Mouse (Mus musculus): ENCODE measurements at regions not wholly inside any gene's neighbourhood (a gene's known extent, or its start where the extent isn't known, plus 50 kb on each side); places are given as distances from the start of the nearest gene placed in this dataset.

DNA sequence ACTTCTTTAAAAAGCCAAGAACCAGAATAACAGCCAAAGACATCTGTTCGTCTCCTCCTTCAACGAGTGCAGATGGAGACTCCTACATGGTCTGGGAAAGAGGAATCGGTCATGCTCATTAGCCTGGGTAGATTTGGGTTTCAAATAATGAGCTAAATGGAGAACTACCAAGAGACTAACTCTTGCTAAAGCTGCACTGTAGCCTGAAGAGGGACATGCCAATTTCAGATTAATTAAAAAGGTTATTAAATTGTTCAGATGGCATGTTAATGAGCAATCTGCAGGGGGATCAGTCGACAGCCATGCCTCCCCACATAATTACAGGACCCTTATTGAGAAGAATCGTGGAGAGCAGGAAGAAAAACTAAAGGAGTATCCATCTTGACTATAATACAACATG, 386.1 kb downstream of the Nedd1 start:
- no peak for DNase-seq (ENCODE audit: low spot score in 2 of 2)

- no peak for DNase-seq (ENCODE audit: low spot score in 2 of 2)
Measured at GRCm38 (mm10) chr10:92335141-92335540, 387.1 kb downstream of the Nedd1 start.

DNA sequence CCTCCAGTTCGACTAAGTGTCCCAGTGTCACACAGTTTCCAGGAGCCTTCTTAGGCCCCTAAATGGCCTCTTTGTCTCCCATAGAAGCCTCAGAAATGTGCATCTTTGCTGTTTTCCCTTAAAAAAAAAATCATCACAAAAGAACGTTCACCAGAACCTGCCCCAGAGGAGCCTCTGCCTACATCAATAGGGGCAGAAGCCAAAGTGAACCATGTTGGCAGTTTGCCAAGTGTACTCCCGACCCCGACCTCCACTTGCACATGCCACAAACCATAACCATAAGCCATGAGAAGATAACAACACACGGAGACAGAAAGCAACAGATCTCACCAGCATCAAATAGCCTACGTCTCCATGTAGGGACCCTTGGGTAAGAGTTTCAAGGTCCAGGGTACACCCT, 388.4 kb downstream of the Nedd1 start:
- DNase-seq (ENCODE audit: low spot score in 2 of 2) = no peak

GRCm38 (mm10) chr10:92333042-92333774, 389.0 kb downstream of the Nedd1 start:
- peak in 1 of 2 experiments; percentile 13 for DNase-seq (ENCODE audit: low spot score in 2 of 2)

GRCm38 (mm10) chr10:92330150-92330549, 392.1 kb downstream of the Nedd1 start:
- no peak for DNase-seq (ENCODE audit: low spot score in 2 of 2)

GRCm38 (mm10) chr10:92329661-92330060, 392.6 kb downstream of the Nedd1 start:
- DNase-seq (ENCODE audit: low spot score in 2 of 2) = no peak

- DNase-seq (ENCODE audit: low spot score in 2 of 2) = no peak
Measured at GRCm38 (mm10) chr10:92325284-92325989, 396.8 kb downstream of the Nedd1 start.

DNA sequence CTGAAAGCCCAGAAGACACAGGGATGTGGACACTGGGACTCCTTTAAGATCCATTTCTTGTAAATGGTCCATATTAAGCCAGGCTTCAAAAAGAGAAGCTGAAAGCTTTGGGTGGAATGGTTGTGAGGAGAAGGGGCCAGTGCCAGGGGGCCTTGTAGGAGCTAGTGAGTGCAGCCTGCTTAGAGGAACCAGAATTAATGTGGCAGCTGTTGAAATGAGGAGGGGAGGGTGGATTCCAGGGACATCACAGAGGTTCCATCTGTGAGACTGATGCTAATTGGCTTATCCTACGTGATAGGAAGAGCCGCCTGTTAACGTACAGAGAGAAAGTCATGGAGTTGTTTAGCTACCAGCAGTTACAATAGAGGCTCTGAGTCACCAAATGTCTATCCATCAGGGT, 407.6 kb downstream of the Nedd1 start:
- no peak for DNase-seq (ENCODE audit: low spot score in 2 of 2)

DNA sequence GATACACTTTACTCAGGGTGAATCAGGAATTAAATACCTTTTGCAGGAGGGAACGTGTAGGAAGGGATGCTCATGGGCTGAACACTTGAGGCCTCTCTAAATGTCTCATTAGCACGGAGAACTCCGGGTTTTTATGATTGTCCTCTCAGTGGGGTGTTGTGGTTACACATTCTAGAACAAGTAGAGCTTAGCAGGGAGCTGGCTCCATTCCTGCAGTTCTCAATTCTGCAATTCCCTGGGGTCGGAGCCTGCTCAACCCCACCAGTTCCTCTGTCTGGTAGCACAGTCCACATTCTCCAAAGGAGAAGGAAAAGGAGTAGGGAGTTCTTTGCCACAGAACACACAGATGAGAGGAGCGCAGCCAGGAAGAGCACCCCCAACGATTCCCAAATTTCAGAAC, 409.9 kb downstream of the Nedd1 start:
- DNase-seq (ENCODE audit: low spot score in 2 of 2) = no peak

DNA sequence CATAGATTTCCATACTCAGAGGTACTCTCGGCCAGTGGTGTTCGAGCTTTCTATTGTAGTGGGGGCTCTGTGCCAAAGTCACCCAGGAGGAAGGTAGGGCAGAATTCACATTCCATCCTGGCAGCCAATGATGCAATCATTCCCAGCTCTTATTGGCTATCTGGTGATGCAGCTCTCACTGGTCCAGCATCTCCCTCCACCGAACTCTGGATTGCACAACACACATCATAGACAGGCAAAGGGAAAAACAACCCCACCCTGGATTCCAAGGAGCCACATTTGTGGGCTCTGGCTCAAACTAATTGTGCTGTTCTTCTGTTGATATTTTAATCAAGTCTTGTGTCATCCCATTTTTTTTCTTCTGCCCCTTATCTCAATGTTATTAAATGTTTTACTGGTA, 413.6 kb downstream of the Nedd1 start:
- DNase-seq (ENCODE audit: low spot score in 2 of 2) = no peak

DNA sequence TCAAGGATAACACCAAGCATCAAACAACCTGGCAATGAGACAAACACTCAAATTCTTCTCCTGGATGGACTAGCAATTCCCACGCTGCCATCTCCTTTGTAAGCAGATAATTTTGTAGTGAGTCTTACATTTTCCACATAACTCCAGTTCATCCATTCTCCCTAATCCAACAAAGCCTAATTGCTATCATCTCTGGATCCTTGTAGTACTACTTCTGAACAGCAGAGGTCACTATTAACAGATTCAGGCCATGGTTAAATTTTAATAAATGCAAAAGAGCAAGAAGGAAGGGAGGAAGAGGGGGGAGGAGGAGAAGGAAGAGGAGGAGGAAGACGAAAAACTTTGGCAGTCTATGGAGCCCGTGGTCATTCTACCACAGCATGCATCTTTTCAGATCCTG, 414.4 kb downstream of the Nedd1 start:
- peak in 1 of 2 experiments; percentile 12 for DNase-seq (ENCODE audit: low spot score in 2 of 2)

GRCm38 (mm10) chr10:92298693-92299092, 423.5 kb downstream of the Nedd1 start:
- no peak for DNase-seq (ENCODE audit: low spot score in 2 of 2)

DNA sequence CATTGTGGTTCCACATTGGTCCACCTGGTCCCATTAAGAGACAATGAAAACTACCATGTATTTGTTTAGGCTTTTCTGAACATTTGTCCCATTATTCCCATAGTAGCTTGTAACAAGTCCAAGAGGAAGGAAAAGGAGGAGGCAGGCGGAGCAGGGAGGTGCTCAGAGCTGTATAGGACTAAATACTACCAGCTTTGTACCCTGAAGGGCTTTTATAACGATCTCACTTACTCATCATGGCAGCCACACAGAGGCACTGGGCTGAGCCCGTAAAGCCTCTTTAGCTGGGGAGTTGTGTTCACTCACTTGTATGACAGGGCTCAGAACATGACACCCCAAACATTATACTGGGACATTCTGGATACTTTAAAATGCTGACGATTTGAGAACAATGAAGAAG, 425.4 kb downstream of the Nedd1 start:
- DNase-seq (ENCODE audit: low spot score in 2 of 2) = no peak

GRCm38 (mm10) chr10:92296303-92296702, 425.9 kb downstream of the Nedd1 start:
- DNase-seq (ENCODE audit: low spot score in 2 of 2) = no peak

DNA sequence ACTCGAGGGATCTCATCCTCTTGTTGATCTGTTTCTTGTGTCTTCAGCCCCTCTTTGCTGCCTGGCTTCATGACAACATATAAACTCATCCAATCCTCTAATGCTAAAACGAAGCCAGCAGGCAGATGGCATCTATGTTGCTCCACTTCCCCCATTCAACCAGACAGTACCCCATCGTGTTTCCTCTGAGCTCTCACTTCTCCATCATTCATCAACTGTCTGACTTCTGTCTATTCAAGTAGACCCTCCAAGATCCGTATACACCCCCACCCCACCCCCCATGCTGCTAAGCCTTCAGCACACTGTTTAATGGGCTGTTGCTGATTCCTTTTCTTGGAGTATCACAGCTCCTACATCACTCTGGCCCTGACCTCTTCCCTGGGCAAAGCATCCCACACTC, 429.0 kb downstream of the Nedd1 start:
- no peak for DNase-seq (ENCODE audit: low spot score in 2 of 2)

DNA sequence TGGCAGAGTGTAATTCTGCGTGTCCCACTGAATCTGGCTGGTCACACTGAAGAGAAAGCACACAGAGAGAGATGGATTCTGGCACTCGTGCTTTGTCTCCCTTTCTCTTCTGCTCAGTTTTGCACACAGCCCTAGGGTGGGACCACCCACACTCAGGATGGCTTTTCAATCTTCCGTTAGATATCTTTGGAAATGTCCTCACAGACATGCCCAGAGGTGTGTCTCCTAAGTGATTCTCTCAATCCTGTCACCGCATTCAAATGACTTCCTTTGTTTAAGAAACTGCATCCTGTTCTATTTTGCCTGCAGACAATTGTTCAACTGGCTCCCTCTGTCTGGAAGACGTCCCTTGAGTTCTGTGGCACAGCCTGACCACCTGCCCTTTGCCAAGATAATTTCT, 433.0 kb downstream of the Nedd1 start:
- no peak for DNase-seq (ENCODE audit: low spot score in 2 of 2)

- no peak for DNase-seq (ENCODE audit: low spot score in 2 of 2)
Measured at GRCm38 (mm10) chr10:92284231-92284630, 438.0 kb downstream of the Nedd1 start.

DNA sequence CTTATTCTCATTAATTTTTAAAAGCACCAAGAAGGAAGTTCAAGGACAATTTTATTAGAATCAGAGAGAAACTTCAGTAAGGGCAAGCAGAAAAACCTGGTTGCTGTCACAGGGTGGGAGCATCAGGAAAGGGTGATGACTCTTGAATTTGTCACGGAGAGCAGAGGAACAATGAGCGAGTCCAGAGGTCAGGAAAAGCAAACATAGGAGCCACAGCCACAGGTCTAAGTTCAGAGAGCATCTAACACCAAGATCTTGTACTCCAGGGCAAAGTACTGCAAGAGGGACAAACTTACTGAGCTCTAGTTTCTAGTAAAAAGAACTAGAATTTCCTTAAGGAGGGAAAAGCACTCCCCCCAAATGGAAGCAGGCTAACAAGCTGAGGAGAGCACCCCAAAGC, 444.2 kb downstream of the Nedd1 start:
- no peak for DNase-seq (ENCODE audit: low spot score in 2 of 2)

- DNase-seq (ENCODE audit: low spot score in 2 of 2) = no peak
Measured at GRCm38 (mm10) chr10:92257815-92258214, 464.4 kb downstream of the Nedd1 start.

DNA sequence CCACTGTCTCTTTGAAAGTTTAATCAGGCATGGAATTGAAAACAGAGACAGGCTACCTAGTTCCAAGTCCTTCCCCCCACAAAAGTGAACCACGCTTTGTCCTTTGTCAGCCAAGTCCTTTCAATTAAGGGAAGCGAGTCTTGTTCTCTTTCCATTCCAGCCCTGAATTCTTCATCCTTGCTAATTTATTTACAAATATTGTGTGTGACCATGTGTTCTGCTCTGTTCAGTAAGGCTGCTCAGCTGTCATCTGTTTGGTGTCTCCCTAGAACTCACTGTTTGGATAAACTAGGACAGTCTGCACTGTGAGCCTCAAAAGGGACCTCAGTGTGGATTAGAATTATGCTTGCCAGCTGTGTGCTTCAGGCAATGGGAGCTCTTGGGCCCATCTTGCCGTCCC, 473.6 kb downstream of the Nedd1 start:
- DNase-seq (ENCODE audit: low spot score in 2 of 2) = peak in 1 of 2 experiments; percentile 12

- DNase-seq (ENCODE audit: low spot score in 2 of 2) = no peak
Measured at GRCm38 (mm10) chr10:92247449-92247805, 474.8 kb downstream of the Nedd1 start.

DNA sequence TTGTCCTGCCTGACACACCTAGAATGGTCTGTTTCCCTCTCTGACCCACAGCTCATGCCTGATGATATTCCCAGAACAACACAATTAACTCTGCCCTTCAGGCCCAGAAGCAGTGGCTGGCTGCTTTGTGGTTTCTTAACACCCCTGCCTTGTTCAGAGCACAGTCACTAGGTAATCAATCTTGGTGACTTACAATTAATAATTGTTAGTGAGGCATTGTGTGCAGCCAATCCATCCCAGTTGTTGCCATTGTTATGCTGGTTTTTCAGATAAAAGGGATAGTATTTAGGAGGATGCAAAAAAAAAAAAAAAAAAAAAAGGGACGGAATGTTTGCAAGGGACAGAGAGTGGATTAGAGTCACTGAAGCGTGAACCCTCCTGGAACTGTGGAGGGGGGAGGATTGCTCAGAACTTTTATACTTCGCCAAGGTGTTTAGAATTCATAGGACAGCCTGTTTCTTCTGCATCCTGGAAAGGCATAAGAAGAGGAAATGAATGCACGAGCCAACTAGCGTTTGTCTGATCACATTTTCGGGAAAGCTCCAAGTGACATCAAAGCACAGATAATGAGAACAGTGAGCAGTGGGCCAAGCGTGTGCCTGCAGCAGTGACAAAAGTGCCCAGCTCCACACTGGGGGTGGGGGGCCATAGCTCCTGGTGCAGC, 475.3 kb downstream of the Nedd1 start:
- peak in 1 of 2 experiments; percentile 13 for DNase-seq (ENCODE audit: low spot score in 2 of 2)

Measured in frontal cortex, postnatal 36 days (tissue).